Mouse (Mus musculus) spleen, adult 18-20 months (tissue): ENCODE measurements around the gene Pgm2l1.
A peak's percentile ranks its signal among the peaks of the same experiment; 100 is the strongest.
"Not testable (repeated sequence)": the region's sequence is repeated elsewhere in the genome, so short reads cannot be mapped to it uniquely, and the experiment has no call there.

Experiments
- DNase-seq, 2 experiments: peaks; one replicate each; pipeline ENCODE4 v3.0.0; 2022; ENCODE audit warnings: mixed read lengths in 2 of 2

The Pgm2l1 gene

DNA sequence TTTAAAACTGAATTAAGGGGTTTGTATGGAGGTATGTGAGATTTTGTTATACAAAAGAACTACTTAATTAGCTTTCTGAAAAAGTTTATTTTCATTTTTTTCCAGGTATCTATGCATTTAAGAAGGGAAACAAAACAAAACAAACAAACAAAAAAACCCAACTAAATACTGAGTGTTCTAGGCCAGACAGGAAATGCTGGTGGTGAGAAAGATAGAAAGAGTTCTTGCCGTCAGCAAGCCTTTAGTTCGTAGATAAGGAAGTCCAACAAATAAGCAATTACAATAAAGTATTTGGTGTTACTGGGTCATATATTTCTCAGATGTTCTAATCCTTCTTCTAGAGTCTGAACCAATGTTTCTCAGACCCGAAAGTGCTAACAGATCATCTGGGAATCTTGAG, 1.8 kb downstream of the Pgm2l1 start:
- no peak for DNase-seq

DNA sequence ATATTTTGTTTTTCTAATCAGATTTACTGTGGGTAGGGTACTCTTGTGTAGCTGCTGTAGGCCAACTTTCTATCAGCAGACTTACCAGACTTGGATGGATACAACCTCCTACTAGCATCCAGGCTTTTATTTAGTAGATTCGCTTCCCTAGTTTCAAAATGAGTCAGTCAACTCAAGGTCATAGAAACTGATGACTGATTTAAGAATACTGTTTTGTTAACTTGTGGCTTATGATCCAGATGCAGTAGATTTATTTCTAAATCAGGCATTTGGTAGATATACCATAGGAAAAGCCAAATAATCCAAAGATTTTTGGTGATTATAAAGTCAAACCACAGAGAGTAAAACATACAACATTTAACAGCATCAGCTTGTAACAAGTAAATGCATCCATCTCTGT, 3.5 kb downstream of the Pgm2l1 start:
- no peak for DNase-seq

DNA sequence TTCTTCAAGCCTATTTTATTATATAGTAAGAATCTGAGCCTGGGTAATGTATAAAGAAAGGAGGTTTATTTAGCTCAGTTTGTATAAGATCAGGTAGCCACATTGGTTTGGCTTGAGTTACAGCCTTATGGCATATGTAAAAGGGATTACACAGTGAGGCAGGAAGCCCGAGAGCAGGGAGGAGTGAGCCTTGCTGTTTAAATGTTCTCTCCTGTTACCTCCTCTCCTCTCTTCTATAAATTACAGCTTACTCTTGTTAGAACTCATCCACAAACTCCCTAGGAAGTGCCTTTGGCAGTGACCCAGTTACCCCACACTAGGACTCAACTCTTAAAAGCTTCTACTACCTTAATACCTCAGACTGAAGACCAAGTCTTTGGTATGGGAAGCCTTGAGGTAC, 4.5 kb downstream of the Pgm2l1 start:
- no peak for DNase-seq

DNA sequence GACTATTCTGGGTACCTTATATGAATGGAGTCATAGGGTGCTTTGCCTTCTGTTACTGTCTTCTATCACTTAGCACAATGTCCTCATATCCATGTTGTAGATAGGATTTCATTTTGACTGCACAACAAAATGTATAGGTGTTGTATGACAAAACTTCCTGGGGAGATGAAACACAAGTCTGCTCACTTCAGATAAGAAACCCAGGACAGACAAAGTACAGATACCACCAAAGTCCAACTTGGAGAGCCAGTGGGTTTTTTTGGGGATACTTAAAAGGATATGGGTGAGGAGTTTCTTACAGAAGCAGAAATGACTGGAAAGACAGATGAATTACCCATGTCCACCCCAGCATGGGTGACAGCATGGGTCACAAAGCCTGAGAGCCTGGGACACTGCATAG, 6.5 kb downstream of the Pgm2l1 start:
- DNase-seq: no peak

DNA sequence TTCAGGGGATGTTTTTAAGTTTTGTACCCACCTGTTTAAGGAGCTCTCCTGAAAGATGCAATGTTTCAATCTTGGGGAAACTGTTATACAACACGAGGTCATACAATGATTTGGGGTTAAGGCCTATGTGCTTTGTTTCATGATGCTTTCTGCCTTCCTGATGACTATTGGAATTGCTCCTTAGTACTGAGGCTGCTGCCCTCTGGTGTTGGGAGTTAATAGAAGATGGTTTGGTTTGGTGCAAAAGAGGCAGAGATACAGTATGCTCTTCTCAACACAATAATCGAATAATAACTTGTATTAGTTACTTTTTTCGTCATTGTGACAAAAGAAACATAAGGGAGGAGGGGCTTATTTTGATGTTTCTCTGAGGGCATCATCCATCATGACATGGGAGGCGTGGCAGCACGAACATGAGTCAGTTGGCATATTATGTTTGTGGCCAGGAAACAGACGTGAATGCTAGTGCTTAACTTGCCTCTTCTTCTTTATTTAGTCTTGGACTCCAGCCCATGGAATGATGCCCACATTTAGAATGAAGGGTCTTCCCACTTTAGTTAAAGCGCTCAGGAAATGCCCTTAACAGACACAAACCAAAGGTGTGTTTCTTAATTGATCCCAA, 7.2 kb downstream of the Pgm2l1 start:
- DNase-seq: peak in 1 of 2 experiments; percentile 48

DNA sequence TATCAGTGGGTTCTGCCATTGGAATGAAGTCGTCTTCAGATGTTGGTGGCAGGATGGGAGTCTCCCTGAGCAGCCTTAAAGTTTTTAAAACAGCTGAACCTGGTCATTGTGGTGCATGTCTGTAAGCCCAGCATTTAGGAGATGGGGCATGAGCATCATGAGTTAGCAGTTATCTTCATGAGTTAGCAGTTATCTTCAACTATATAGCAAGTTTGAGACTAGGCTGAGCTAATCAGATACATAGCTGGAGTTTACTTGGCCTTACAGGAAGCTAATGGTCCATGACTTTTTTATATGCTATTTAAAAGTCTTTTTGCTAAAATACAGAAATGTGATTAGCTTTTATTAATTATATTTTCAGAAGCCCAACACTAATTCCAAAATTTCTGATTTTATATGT, 11.1 kb downstream of the Pgm2l1 start:
- DNase-seq: no peak

DNA sequence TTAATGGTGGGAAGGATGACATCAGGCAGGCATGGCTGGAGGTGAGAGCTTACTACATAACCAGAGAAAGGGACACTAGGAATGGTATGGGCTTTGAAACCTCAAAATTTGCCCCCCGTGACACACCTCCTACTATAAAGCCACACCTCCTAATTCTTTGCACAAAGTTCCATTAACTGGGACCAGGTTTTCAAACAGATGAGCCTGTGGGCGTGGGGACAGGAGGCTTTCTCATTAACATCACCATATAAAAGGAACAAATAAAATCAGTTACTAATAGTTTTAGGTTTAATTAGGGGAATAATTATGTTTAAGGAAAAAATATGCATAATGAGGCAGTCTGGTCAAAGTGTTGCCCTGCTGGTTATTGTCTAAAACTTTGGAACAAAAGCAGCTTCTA, 13.4 kb downstream of the Pgm2l1 start:
- no peak for DNase-seq

DNA sequence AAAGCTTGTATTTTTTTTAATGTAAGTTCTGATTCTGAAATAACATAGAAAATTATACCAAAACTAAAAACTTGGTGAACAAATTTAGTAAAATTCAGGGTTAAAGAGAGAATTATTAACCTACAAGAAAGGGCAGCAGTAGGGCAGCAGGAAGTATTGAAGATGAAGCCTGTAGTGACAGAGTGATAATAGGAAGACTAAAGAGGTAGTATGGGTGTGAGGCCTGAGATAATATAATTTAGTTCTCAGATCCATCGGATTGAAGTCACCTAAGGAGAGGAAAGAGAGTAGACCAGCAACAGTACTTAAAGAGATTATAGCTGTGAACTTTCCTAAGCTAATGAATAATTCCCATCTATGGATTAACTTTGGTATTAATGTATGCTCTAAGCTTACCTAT, 15.8 kb downstream of the Pgm2l1 start:
- DNase-seq: no peak

DNA sequence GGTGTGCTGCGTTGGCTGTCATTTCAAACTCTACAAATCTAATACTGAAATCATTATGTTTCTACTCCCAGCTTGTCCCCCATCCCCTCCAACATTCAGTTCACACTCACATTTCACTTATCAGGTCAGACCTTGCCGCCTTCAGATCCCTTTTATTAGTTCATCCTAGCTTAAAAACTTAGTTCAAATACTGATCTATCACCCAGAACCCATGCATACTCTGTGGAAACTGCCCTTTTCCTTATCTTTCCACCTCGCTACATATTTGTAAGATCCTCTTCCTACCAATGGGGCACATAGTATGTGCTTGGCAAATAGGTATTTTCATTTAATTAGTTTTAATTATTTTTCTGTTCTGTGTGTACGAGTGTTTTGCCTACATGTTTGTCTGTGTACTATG, 17.0 kb downstream of the Pgm2l1 start:
- no peak for DNase-seq

DNA sequence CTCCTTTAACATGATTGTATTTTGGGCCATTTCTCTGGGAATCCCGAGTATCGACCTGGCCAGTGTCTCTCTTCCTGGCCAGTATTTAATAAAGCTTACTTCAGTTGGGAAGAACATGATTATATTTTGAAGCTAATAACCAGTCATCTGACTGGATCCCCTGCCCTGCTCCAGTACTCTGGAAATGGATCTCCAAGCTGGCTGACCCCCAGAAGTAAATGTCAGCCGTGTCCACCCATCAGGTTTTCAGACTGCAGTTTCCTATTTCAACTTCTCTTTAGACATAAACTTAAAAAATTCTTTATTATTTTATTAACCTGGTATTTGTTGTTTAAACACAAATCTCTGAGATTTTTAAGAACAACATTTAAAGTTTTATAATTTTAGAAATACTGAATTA, 18.0 kb downstream of the Pgm2l1 start:
- DNase-seq: no peak

DNA sequence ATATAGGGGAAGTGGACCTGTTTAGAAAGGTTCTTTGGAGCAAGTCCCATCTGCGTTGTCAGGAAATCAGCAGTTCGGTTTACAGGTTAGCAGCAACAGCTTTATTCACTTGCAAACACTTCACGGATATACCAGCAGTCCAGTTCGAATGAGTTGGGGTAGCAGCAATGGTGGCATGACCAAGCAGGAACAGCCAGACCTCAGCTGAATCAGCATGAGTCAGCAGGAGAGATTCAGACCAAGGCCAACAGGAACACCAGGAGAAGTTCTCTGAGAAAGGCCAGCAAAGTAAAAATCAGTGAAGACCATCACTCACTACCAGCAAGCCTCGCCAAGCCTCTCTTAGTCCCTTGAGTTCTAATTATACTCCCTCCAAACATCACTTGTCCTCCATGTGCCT, 23.5 kb downstream of the Pgm2l1 start:
- DNase-seq: no peak

DNA sequence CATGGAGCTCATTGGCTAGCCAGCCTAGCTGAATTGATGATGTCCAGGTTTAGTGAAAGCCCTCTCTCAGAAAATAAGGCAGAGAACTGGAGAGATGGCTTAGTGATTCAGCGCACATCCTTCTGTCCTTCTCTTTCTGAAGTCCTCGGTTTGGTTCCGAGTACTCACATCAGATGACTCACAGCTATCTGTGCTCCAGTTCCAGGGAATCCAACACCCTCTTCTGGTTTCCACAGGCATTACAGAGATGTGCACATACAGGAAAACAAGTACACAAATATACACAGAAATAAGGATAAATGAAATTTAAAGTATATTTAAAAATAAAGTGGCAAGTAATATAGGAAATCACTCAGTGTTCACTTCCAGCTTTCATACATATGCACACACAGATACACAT, 35.2 kb downstream of the Pgm2l1 start:
- no peak for DNase-seq

DNA sequence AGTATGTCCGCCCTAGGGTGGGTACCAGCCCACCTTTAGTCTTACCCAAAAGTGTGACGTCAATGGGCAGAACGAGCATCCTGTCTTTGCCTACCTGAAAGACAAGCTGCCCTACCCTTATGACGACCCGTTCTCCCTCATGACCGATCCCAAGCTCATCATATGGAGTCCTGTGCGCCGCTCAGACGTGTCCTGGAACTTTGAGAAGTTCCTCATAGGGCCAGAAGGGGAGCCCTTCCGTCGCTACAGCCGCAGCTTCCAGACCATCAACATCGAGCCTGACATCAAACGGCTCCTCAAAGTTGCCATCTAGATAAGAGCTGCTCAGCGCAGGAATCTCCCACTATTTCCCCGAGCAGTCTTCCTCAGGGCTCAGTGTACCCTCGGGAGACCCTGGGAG, 37.7 kb downstream of the Pgm2l1 start:
- not testable (repeated sequence) for DNase-seq

DNA sequence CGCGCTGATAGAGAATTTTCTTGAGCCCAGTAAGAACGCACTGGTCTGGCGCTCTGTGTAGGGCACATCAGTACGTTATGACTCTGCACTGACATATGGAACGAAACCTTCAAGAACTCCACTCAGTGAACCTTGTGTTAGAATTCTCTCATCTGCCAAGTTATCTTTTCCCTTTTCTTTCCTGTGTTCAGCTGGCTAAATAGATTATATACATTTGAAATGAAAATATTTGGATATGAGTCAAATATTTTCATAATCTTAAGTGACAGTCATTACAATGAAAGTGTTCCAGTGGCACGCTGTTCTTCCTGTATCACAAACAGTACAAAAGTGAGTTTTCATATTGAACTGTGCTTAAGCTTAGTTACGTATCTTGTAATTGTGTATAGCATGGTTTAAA, 45.2 kb downstream of the Pgm2l1 start:
- DNase-seq: no peak

DNA sequence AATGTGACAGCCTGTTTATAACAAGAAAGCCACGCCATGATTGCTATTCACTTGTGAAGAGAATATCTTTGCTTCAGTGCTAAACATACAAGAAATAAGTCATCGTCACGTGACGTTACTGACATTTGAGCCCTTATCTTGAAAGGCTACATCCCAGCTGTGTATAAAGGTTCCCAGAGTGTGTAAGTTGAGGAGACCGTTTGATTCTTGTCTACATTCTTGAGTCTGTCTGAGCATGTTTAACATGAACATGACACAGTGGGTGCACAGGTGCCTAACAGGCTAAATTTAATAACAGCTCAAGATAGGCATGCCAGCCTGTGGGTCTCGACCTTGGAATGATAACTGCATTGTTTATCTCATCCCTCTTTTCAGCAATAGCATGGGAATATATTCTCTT, 47.3 kb downstream of the Pgm2l1 start:
- no peak for DNase-seq

DNA sequence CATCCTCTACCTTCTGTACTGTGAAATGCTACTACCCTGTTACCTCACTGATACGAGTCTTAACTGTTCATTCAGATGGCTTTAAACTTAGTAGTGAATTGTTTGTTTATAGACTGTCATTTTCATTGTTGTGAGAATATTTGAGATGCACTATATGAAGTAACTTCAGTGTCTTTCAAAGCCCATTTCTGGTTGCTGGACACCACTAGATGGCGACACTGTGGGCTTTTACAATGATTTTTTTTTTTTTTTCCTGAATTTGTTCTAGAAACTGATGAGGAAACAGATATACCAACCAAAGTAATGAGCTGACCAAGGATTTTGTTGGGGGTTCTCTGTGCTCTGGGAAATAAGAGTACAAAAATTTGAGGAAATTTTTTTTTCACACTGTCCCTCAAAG, 49.2 kb downstream of the Pgm2l1 start:
- DNase-seq: no peak

DNA sequence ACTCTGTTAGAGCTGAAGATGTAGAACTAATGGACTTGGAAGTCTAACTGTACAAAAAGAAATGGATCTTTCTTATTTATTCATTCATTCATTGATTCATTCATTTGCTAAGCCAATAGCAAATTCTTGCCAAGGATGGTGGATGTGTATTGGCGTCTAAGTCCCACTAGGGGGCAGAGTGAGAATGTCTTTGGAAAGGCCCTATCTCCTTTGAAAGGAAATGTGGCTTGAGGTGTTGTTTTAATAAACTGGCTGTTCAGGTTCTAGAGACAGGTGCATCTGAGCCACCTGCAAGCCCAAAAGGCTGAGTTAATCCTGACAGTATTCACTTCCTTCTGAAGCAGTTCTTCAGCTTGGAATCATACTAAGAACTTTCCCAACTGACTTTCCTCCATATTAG, 52.6 kb downstream of the Pgm2l1 start:
- peak in 1 of 2 experiments; percentile 11 for DNase-seq

DNA sequence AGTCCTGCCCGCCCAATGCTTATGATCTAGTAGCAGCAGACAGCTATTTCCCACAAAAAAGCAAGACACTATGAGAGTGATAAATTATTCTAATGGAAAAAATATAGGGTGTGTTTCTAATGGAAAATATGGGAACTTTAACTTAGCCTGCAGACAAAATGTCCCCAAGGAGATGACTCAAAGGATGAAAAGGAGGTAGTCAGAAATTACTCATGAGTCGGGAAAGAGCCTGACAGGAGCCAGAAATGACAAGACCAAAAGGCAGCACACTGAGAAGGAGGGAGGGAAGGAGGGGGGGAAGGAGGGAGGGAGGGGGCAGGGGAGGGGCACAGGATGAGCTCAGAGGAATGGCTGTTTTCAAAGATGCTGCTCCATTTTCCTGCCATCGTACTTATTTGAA, 54.4 kb downstream of the Pgm2l1 start:
- DNase-seq: no peak

DNA sequence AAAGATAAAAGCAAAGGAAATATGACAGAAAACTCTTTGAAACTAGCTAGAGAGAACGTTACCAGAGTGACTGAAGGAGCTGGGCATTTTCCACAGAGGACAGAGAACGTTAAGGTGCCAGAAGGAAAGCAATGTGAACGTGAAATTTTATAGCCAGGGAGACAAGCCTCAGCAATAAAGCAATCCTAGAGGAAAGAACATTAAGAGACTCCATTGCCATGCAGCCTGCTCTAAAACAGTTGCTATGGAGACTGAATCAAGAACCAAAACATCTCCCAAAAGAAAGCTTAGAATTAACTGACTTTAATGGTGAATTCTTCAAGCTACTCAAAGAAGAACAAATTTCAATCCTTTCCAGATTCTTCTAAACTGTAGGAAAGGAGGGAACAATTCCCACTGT, 56.1 kb downstream of the Pgm2l1 start:
- no peak for DNase-seq

DNA sequence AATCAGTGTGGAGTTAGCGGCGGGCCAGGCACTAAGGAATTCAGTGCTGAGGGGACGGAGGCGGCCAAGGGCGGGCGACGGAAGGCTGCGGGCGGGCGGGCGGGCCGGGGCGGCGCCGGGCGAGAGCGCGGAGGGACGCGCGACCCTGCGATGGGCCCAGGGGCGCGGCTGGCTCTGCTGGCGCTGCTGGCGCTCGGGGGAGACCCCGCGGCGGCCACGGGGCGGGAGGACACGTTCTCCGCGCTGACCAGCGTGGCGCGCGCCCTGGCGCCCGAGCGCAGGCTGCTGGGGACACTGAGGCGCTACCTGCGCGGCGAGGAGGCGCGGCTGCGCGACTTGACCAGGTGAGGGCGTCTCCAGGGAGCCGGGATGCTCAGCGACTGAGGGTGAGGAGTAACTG, 58.2 kb downstream of the Pgm2l1 start, which contains the start of gene P4ha3:
P4ha3 (plus strand) TSS at position 138 of the 400 bp plus-strand sequence.
- no peak for DNase-seq

DNA sequence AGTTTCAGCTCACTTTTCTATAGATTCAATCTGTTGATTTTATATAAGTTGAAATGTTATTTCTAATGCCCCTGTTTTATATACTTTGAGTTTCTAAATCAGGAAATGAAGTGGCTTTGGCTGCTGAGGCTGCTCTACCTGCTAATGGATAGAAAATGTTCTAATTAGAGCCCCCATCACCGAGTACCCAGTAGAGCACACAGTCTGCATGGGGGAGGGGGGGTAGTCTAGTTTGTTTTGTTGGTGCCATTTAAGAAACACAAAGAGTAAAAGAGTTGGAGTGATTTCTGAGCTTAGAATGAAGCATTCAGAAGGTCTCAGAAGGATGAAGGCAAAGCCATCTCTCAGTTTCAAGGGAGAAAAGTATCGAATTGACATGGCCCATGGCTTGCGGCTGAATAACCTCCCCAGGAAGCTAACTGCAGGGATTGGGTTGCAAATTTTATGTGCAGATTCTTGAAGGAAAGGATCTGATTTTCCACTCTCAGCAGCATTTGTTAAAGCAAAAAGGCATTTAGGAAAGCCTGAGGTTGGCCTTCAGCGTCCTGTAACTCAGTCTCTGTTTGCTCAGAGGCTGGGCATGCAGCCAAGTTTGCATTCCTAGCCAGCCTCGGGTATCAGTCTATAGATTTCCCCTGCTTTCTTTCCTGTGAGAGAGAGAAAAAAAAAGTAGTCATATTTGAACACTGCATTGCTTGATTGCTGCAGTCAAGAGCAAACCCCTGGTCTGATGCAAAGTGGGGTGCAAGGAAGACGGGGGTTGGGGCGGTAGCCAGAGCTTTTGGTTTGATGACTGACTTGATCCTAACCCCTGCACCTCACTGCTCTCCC, 60.8 kb downstream of the Pgm2l1 start:
- no peak for DNase-seq

DNA sequence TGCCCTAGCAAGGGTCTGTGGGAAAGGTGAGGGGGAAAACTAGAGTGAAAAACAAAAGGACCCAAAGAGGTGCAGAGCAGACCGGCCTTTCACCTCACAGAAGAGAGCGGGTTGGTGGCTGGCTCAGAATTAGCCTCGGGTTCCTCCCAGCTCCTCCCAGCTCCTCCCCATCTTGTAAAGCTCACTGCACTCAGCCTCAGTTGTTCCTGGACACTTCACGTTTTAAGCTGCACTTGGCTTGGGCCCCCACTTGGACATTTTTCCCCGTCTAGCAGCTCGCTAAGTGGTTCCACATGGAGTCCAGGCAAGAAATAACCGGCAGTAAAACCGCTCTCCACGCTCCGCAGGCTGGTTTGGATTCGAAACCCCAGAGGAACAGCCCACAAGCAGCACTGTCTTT, 61.4 kb downstream of the Pgm2l1 start:
- no peak for DNase-seq

DNA sequence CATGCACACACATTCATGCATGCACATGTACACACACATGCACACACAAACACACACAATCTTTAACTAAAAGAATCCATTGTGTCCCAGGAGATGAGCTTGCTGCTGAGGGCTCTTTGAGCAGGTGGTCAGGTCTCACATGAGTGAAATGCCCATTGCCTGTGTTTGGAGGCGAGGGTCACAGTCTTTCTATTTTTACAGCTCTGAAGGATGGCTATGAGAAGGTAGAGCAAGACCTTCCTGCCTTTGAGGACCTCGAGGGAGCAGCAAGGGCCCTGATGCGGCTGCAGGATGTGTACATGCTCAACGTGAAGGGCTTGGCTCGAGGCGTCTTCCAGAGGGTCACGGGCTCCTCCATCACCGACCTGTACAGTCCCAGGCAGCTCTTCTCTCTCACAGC, 66.4 kb downstream of the Pgm2l1 start:
- no peak for DNase-seq

DNA sequence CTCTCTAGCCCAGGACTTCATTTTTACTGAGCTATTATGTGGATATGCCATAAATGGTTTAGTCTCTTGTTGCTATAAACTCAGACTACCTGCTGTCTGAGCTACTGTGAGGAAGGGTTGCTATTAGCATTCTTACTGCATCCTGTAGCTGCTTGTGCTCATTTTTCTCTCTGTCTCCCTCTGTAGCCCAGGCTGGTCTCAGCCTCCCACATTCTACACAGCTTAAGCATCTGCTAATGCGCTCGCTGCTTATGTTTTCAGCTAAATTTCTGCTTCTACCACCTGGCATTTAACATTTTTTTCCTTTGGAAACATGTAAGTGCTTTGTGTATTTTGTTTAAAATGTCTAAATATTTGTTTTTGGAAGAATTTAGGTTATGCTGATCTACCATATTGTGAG, 68.6 kb downstream of the Pgm2l1 start:
- DNase-seq: no peak

DNA sequence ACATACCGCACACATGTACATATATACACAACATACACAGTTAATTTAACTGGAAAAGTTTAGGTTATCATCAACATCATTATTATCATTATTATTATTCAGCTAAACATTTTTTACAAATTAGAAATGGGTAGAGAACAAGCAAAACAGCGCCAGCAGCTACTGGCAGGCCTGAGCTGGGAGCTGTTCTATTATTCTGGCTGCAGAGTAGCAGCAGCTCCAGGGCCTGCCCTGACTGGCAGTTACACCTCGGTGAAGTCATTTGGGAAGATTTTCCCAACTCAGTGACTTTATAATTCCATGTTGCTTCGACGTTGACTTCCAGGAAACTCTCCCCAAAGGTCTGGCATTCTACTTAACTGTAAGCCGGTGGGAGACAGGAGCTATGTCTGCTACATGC, 69.5 kb downstream of the Pgm2l1 start:
- DNase-seq: no peak
